Mouse (Mus musculus) lung, adult 2 months (tissue): ENCODE measurements around the gene Slc5a4b.

Experiments
- CTCF ChIP-seq: fragments of 200-500 bp; IDR thresholded peaks from 2 replicates; pipeline ENCODE4 v1.5.1; 2011; ENCODE audit warnings: mild to moderate bottlenecking, low read length, control low read depth; ENCODE audit not compliant: insufficient read depth
- POLR2A ChIP-seq: fragments of 200-500 bp; IDR thresholded peaks from 2 replicates; pipeline ENCODE4 v1.6.1; 2011; ENCODE audit warnings: low read depth, mild to moderate bottlenecking, control low read depth, low read length, borderline replicate concordance; ENCODE audit errors: extremely low read depth

DNA sequence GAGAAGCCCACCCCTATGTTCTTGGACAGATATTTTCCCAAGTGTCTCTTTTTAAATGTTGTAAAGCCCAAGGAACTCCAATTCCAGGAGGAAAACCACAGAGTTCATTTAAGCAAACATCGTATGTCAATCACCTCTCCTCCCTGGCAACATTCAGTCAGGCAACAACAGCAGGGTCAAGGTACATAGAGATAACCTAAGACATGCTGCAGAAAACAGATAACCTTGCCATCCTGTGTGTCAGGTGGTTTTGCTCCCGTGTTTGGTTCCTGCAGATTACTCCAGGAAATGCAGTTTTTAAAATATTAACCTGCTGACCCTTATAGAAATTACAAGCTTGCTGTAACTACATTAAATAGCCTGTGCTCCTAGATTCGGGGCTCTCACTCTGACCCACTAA is 89.0 kb downstream of the Slc5a4b start:
- TF ChIP-seq POLR2A = no peak
- no peak for TF ChIP-seq CTCF
